Mouse (Mus musculus): ENCODE data around the gene Mtrf1. TPM values are rescaled to one million over a fixed set of nuclear protein-coding genes. Genes with fewer than 3 reads are reported as not detected.
A peak's percentile ranks its signal among the peaks of the same experiment; 100 is the strongest.
"Not testable (repeated sequence)": the region's sequence is repeated elsewhere in the genome, so short reads cannot be mapped to it uniquely, and the experiment has no call there.

Mtrf1 gene
- total and polyA plus RNA-seq, 2 experiments from 2014 or later: 2.8 to 9.7 TPM

GRCm38 (mm10) chr14:79409278-79409830 lies 11.8 kb downstream of the Mtrf1 start:
- Histone ChIP-seq H3K4me1 (ENCODE audit: insufficient read depth, low read length) (no peaks in the 10 kb centered on the region), H3K4me2 (ENCODE audit: low read depth, low read length, poor library complexity, severe bottlenecking) (no peak overlapping the region), H3K27me3 (ENCODE audit: insufficient read depth, low read length) (no peaks in the 10 kb centered on the region), H3K9ac (replicated peaks; ENCODE audit: low read length, poor library complexity, severe bottlenecking) (no peak overlapping the region), H3K36me3 (ENCODE audit: insufficient read depth, low read length) (peaks cover 16% of the 10 kb centered on the region), H3K9me3 (ENCODE audit: low read length) (no peaks in the 10 kb centered on the region), H3K4me3 (ENCODE audit: low read depth, low read length) (no peak overlapping the region), H3K27ac (ENCODE audit: low read depth, low read length) (no peak overlapping the region)
- ATAC-seq (ENCODE audit: low FRiP score) (no peak), DNase-seq (ENCODE audit: low spot score) (no peak)
- TF ChIP-seq CTCF (IDR thresholded peaks at IDR 0.05): no peak
- 95% methylated on average over 6 of the region's 6 CpGs for WGBS

GRCm38 (mm10) chr14:79410662-79411061 lies 13.1 kb downstream of the Mtrf1 start:
- DNase-seq (ENCODE audit: low spot score) (no peak), ATAC-seq (ENCODE audit: low FRiP score) (no peak)
- no peaks in the 10 kb centered on the region for H3K4me1 ChIP-seq (ENCODE audit: insufficient read depth, low read length)
- 74% methylated on average over 2 of the region's 2 CpGs for WGBS
- peaks cover 16% of the 10 kb centered on the region for H3K36me3 ChIP-seq (ENCODE audit: insufficient read depth, low read length)
- H3K4me2 ChIP-seq (ENCODE audit: low read depth, low read length, poor library complexity, severe bottlenecking): no peak overlapping the region
- no peaks in the 10 kb centered on the region for H3K9me3 ChIP-seq (ENCODE audit: low read length)
- no peak overlapping the region for H3K4me3 ChIP-seq (ENCODE audit: low read depth, low read length)
- H3K27me3 ChIP-seq (ENCODE audit: insufficient read depth, low read length): no peaks in the 10 kb centered on the region
- no peak overlapping the region for H3K27ac ChIP-seq (ENCODE audit: low read depth, low read length)
- no peak overlapping the region for H3K9ac ChIP-seq (replicated peaks; ENCODE audit: low read length, poor library complexity, severe bottlenecking)
- no peak for TF ChIP-seq CTCF (IDR thresholded peaks at IDR 0.05)

DNA sequence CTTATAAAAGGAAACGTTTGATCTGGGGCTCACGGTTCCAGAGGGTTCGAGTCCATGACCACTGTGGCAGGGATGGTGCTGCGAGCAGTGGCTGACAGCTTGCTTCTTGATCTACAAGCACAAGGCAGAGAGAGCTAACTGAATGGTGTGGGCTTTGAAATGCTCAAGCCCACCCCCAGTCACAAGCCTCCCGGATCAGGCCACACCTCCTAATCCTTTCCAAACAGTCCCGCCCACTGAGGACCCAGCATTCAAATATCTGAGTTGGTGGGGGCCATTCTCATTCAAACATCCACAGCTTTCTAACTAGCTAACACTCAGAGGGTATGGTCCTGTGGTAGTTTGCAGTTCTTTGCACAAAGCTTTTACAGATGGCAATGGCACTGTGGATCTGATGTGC lies 15.5 kb downstream of the Mtrf1 start:
- no peak for TF ChIP-seq CTCF (IDR thresholded peaks at IDR 0.05)
- H3K9me3 ChIP-seq (ENCODE audit: low read length): no peaks in the 10 kb centered on the region
- no peak overlapping the region for H3K27ac ChIP-seq (ENCODE audit: low read depth, low read length)
- DNase-seq (ENCODE audit: low spot score) (no peak), ATAC-seq (ENCODE audit: low FRiP score) (no peak)
- H3K4me3 ChIP-seq (ENCODE audit: low read depth, low read length): no peak overlapping the region
- no peak overlapping the region for H3K4me2 ChIP-seq (ENCODE audit: low read depth, low read length, poor library complexity, severe bottlenecking)
- no peak overlapping the region for H3K9ac ChIP-seq (replicated peaks; ENCODE audit: low read length, poor library complexity, severe bottlenecking)
- H3K36me3 ChIP-seq (ENCODE audit: insufficient read depth, low read length): peaks cover 19% of the 10 kb centered on the region
- H3K27me3 ChIP-seq (ENCODE audit: insufficient read depth, low read length): no peaks in the 10 kb centered on the region
- H3K4me1 ChIP-seq (ENCODE audit: insufficient read depth, low read length): no peaks in the 10 kb centered on the region
- WGBS: 72% methylated on average over 6 of the region's 6 CpGs

GRCm38 (mm10) chr14:79420083-79420685 lies 22.6 kb downstream of the Mtrf1 start:
- Histone ChIP-seq H3K4me3 (ENCODE audit: low read depth, low read length) (no peak overlapping the region), H3K4me2 (ENCODE audit: low read depth, low read length, poor library complexity, severe bottlenecking) (no peak overlapping the region), H3K9ac (replicated peaks; ENCODE audit: low read length, poor library complexity, severe bottlenecking) (no peak overlapping the region), H3K36me3 (ENCODE audit: insufficient read depth, low read length) (peaks cover 17% of the 10 kb centered on the region; the same call in 1 of the 2 replicates), H3K27me3 (ENCODE audit: insufficient read depth, low read length) (no peaks in the 10 kb centered on the region), H3K27ac (ENCODE audit: low read depth, low read length) (no peak overlapping the region), H3K4me1 (ENCODE audit: insufficient read depth, low read length) (no peaks in the 10 kb centered on the region), H3K9me3 (ENCODE audit: low read length) (no peaks in the 10 kb centered on the region)
- DNase-seq (ENCODE audit: low spot score) (peak; percentile 46), ATAC-seq (ENCODE audit: low FRiP score) (no peak)
- TF ChIP-seq CTCF (IDR thresholded peaks at IDR 0.05): 0 out of 2 replicates have a peak, but pooled peaks have one; percentile 19
- WGBS: 52% methylated on average over 20 of the region's 20 CpGs

- Histone ChIP-seq H3K27ac (ENCODE audit: low read depth, low read length) (peak within 1 kb of the TSS; percentile 65), H3K9me3 (ENCODE audit: low read length) (no peaks in the 10 kb centered on the region), H3K4me3 (ENCODE audit: low read depth, low read length) (peak within 1 kb of the TSS; percentile 40), H3K4me1 (ENCODE audit: insufficient read depth, low read length) (no peaks in the 10 kb centered on the region), H3K9ac (replicated peaks; ENCODE audit: low read length, poor library complexity, severe bottlenecking) (peak within 1 kb of the TSS; percentile 54), H3K27me3 (ENCODE audit: insufficient read depth, low read length) (no peaks in the 10 kb centered on the region), H3K4me2 (ENCODE audit: low read depth, low read length, poor library complexity, severe bottlenecking) (peak within 1 kb of the TSS; percentile 31), H3K36me3 (ENCODE audit: insufficient read depth, low read length) (no peaks in the 10 kb centered on the region; the same call in 1 of the 2 replicates)
- under 1% methylated on average over 42 of the region's 44 CpGs for WGBS
- TF ChIP-seq CTCF (IDR thresholded peaks at IDR 0.05): no peak
- DNase-seq (ENCODE audit: low spot score) (peak; percentile 97), ATAC-seq (ENCODE audit: low FRiP score) (peak; percentile 96)
Observed at GRCm38 (mm10) chr14:79425979-79426729, 28.6 kb downstream of the Mtrf1 start, which contains the start of gene Kbtbd7. TSS of gene Kbtbd7 (plus strand) at chr14:79426511.

DNA sequence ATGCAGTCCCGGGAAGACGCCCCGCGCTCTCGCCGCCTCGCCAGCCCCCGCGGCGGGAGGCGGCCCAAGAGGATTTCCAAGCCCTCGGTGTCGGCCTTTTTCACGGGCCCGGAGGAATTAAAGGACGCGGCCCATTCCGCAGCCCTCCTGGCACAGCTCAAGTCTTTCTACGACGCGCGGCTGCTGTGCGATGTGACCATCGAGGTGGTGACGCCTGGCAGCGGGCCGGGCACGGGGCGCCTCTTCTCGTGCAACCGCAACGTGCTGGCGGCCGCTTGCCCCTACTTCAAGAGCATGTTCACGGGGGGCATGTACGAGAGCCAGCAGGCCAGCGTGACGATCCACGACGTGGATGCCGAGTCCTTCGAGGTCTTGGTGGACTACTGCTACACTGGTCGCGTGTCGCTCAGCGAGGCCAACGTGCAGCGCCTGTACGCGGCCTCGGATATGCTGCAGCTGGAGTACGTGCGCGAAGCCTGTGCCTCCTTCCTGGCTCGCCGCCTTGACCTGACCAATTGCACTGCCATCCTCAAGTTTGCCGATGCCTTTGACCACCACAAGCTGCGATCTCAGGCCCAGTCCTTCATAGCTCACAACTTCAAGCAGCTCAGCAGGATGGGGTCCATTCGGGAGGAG lies 29.3 kb downstream of the Mtrf1 start:
- Histone ChIP-seq H3K4me2 (ENCODE audit: low read depth, low read length, poor library complexity, severe bottlenecking) (peak overlapping the region; percentile 31), H3K9ac (replicated peaks; ENCODE audit: low read length, poor library complexity, severe bottlenecking) (peak overlapping the region; percentile 54), H3K4me3 (ENCODE audit: low read depth, low read length) (peak overlapping the region; percentile 40), H3K27ac (ENCODE audit: low read depth, low read length) (peak overlapping the region; percentile 65; the same call in 1 of the 2 replicates)
- H3K4me1 ChIP-seq (ENCODE audit: insufficient read depth, low read length); DNase-seq (ENCODE audit: low spot score); H3K27me3 ChIP-seq (ENCODE audit: insufficient read depth, low read length); H3K36me3 ChIP-seq (ENCODE audit: insufficient read depth, low read length); H3K9me3 ChIP-seq (ENCODE audit: low read length): not testable (repeated sequence)
- 74% methylated on average over 4 of the region's 59 CpGs for whole genome bisulfite sequencing
- peak; percentile 61 for ATAC-seq (ENCODE audit: low FRiP score)

Data from midbrain, postnatal 0 days (tissue).